Mouse (Mus musculus) myocyte (in vitro differentiated cells): ENCODE results near the gene Oit3. TPM values are rescaled to one million over a fixed set of nuclear protein-coding genes. Genes with fewer than 3 reads are reported as not detected.

Experiments used
- H3K27me3 ChIP-seq: one replicate; pipeline ENCODE4 v1.6.1; 2011; ENCODE audit not compliant: control insufficient read depth, insufficient read depth, insufficient read length
- H3K36me3 ChIP-seq: one replicate; pipeline ENCODE4 v1.6.1; 2011; ENCODE audit not compliant: control insufficient read depth, insufficient read depth
- H3K4me2 ChIP-seq: one replicate; pipeline ENCODE4 v1.6.1; 2011; ENCODE audit warnings: low read depth, control low read depth
- H3K4me3 ChIP-seq: one replicate; pipeline ENCODE4 v1.5.1; 2011; ENCODE audit warnings: mild to moderate bottlenecking, control low read depth, moderate library complexity
- H3K79me2 ChIP-seq: one replicate; pipeline ENCODE4 v1.6.1; 2011; ENCODE audit not compliant: control insufficient read depth, insufficient read depth
- H3ac ChIP-seq: one replicate; pipeline ENCODE4 v1.6.1; 2011; ENCODE audit not compliant: control insufficient read depth, insufficient read length
- CEBPB ChIP-seq: IDR thresholded peaks from 2 replicates; pipeline ENCODE4 v1.6.1; 2011; ENCODE audit warnings: mild to moderate bottlenecking, moderate library complexity; ENCODE audit not compliant: poor library complexity, insufficient read depth, severe bottlenecking
- E2F4 ChIP-seq: IDR thresholded peaks from one replicate; pipeline ENCODE4 v1.6.1; 2011; ENCODE audit warnings: mild to moderate bottlenecking, control low read depth, moderate library complexity; ENCODE audit not compliant: insufficient read depth
- MAX ChIP-seq: IDR thresholded peaks from one replicate; pipeline ENCODE4 v1.6.1; 2011; ENCODE audit warnings: low read depth, mild to moderate bottlenecking, control low read depth
- MYOD1 ChIP-seq, 3 experiments: IDR thresholded peaks; one replicate each; pipeline ENCODE4 v1.6.1; 2011; ENCODE audit warnings: control low read depth in 2 of 3, low read depth in 2 of 3, mild to moderate bottlenecking in 2 of 3, moderate library complexity in 1 of 3; ENCODE audit not compliant: insufficient read length in 2 of 3, control insufficient read depth in 1 of 3
- MYOG ChIP-seq, 3 experiments: IDR thresholded peaks; one replicate each; pipeline ENCODE4 v1.6.1; 2011; ENCODE audit warnings: control low read depth in 2 of 3, low read depth in 2 of 3, mild to moderate bottlenecking in 2 of 3; ENCODE audit not compliant: insufficient read length in 2 of 3, control insufficient read depth in 1 of 3, insufficient read depth in 1 of 3
- POLR2A ChIP-seq: IDR thresholded peaks from one replicate; pipeline ENCODE4 v1.6.1; 2011; ENCODE audit warnings: low read depth, mild to moderate bottlenecking, control low read depth, moderate library complexity; ENCODE audit not compliant: insufficient read length
- POLR2AphosphoS2 ChIP-seq: IDR thresholded peaks from one replicate; pipeline ENCODE4 v1.6.1; 2011; ENCODE audit warnings: low read depth, control low read depth; ENCODE audit not compliant: insufficient read length
- REST ChIP-seq: IDR thresholded peaks from one replicate; pipeline ENCODE4 v1.6.1; 2011; ENCODE audit warnings: mild to moderate bottlenecking, control low read depth, moderate library complexity; ENCODE audit not compliant: insufficient read depth, insufficient read length
- SRF ChIP-seq: IDR thresholded peaks from one replicate; pipeline ENCODE4 v1.6.1; 2011; ENCODE audit warnings: low read depth; ENCODE audit not compliant: control insufficient read depth, insufficient read length
- TCF12 ChIP-seq: IDR thresholded peaks from one replicate; pipeline ENCODE4 v1.6.1; 2011; ENCODE audit warnings: mild to moderate bottlenecking, control low read depth; ENCODE audit not compliant: poor library complexity, insufficient read depth, severe bottlenecking
- TCF3 ChIP-seq: IDR thresholded peaks from one replicate; pipeline ENCODE4 v1.6.1; 2011; ENCODE audit warnings: low read depth, control low read depth; ENCODE audit not compliant: insufficient read length
- USF1 ChIP-seq: IDR thresholded peaks from one replicate; pipeline ENCODE4 v1.6.1; 2011; ENCODE audit warnings: low read depth, mild to moderate bottlenecking, control low read depth, moderate library complexity
- polyA plus RNA-seq: library from polyadenylated mRNA; unstranded; fragments of >200 nt; fragmentation: generic; extraction: Trizol; gene quantifications from one replicate; pipeline ENCODE4 v1.2.1, GENCODE M21; 2012; ENCODE audit warnings: missing spikeins

Gene Oit3
- polyA plus RNA-seq, 1 experiment, result 0.32 TPM

- no peak overlapping the region for H3K4me2 ChIP-seq
- TF ChIP-seq POLR2A (no peak), E2F4 (no peak), TCF3 (no peak), REST (no peak), MYOG (IDR thresholded peaks at IDR 0.05; ENCODE audit: control insufficient read depth in 1 of 3, insufficient read depth in 1 of 3, insufficient read length in 2 of 3, low read depth in 2 of 3) (no peak), MAX (no peak), POLR2AphosphoS2 (no peak), TCF12 (no peak), CEBPB (no peak), MYOD1 (IDR thresholded peaks at IDR 0.05; ENCODE audit: control insufficient read depth in 1 of 3, insufficient read length in 2 of 3, low read depth in 2 of 3) (no peak), USF1 (no peak), SRF (no peak)
Observed at GRCm38 (mm10) chr10:59481381-59481780, 39.8 kb upstream of the Oit3 start.

DNA sequence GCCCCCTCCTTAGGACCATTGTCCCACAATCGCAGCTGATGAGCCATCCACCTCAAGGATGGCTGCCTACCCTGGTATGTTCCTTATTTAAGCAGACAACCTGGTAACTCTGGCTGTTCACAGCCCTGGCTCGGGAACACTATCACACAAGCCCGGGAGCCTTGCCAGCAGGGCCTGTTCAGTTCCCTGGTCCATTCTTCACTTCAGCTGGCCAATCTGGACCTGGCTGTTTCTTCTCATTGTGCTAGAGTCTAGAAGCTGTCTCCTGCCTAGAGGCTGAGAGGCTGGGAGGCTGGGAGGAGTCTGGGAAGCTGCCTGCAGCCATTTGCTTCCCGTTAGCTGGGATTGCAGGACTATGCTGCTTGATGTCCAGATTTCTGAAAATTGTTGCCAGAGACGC lies 28.9 kb upstream of the Oit3 start:
- TF ChIP-seq TCF3 (no peak), POLR2A (no peak), POLR2AphosphoS2 (no peak), REST (no peak)
- H3K4me3 ChIP-seq, result no peak overlapping the region
- no peak overlapping the region for H3K4me2 ChIP-seq
- no peak overlapping the region for H3ac ChIP-seq
- H3K79me2 ChIP-seq, result no peaks in the 10 kb centered on the region
- H3K36me3 ChIP-seq, result peaks cover 7% of the 10 kb centered on the region
- no peaks in the 10 kb centered on the region for H3K27me3 ChIP-seq

More at GRCm38 (mm10) chr10:59481381-59481780, 39.8 kb upstream of the Oit3 start:
- Histone ChIP-seq H3ac (no peak overlapping the region), H3K79me2 (peaks cover 10% of the 10 kb centered on the region), H3K4me3 (no peak overlapping the region), H3K27me3 (no peaks in the 10 kb centered on the region), H3K36me3 (peaks cover 38% of the 10 kb centered on the region)

- Histone ChIP-seq H3K4me3 (no peak overlapping the region), H3K79me2 (no peaks in the 10 kb centered on the region), H3K36me3 (peaks cover 16% of the 10 kb centered on the region), H3K4me2 (no peak overlapping the region), H3K27me3 (no peaks in the 10 kb centered on the region), H3ac (no peak overlapping the region)
- TF ChIP-seq TCF12 (no peak), MYOD1 (IDR thresholded peaks at IDR 0.05; ENCODE audit: control insufficient read depth in 1 of 3, insufficient read length in 2 of 3, low read depth in 2 of 3) (no peak), POLR2AphosphoS2 (peak; percentile 19)
Observed at GRCm38 (mm10) chr10:59467297-59467696, 25.7 kb upstream of the Oit3 start.

DNA sequence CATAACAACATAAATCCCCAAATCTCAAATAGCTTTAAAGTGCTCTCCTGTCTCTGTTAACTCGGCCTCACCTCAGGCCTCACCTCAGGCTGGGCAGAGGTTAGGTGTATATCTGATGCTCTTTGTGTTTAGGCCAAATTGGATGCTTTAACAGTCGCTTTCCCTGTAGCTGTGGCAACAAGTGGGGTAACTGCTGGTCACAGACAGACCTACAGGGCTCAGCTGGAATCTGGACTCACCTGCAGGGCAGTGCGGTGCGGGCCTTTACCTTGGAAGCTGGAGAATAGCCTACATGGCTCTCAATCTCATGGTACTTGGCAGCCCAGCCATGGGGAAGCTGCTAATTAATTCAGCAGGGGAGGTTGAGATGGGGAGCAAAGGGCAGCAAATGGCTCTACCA lies 25.0 kb upstream of the Oit3 start:
- Histone ChIP-seq H3K79me2 (no peaks in the 10 kb centered on the region), H3K4me2 (no peak overlapping the region), H3K27me3 (no peaks in the 10 kb centered on the region), H3K4me3 (no peak overlapping the region), H3K36me3 (peaks cover 19% of the 10 kb centered on the region), H3ac (no peak overlapping the region)
- TF ChIP-seq REST, result no peak
- no peak for TF ChIP-seq TCF3

- Histone ChIP-seq H3ac (no peak overlapping the region), H3K4me2 (no peak overlapping the region), H3K79me2 (no peaks in the 10 kb centered on the region), H3K36me3 (peaks cover 18% of the 10 kb centered on the region), H3K27me3 (no peaks in the 10 kb centered on the region), H3K4me3 (no peak overlapping the region)
- TF ChIP-seq MYOD1 (IDR thresholded peaks at IDR 0.05; ENCODE audit: control insufficient read depth in 1 of 3, insufficient read length in 2 of 3, low read depth in 2 of 3), result no peak
- TF ChIP-seq USF1, result no peak
- TF ChIP-seq POLR2A, result no peak
Observed at GRCm38 (mm10) chr10:59465546-59465945, 24.0 kb upstream of the Oit3 start.

DNA sequence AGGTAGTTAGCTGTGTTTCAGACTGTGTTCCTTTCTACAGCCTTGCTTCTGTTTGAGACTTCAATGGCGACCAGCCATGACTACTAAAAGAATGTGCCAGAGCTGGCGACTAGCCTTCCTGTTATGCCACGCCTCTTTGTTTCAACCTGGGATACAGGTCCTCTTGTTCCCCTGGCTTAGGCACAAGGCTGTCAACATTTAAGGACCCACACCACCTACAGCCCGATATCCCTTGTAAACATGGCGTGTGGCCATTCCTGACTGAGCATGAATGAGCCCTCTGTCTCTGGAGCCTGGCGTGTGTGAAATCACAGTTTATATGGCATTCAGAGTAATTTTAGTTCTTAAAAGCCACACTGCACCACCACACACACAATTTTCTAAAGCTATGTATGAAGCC lies 20.7 kb upstream of the Oit3 start:
- no peak overlapping the region for H3K4me2 ChIP-seq
- H3K4me3 ChIP-seq, result no peak overlapping the region
- no peaks in the 10 kb centered on the region for H3K79me2 ChIP-seq
- TF ChIP-seq CEBPB (no peak), USF1 (no peak), REST (no peak), MAX (no peak), TCF12 (no peak), SRF (no peak), TCF3 (no peak), MYOG (IDR thresholded peaks at IDR 0.05; ENCODE audit: control insufficient read depth in 1 of 3, insufficient read depth in 1 of 3, insufficient read length in 2 of 3, low read depth in 2 of 3) (no peak), E2F4 (no peak), POLR2AphosphoS2 (no peak), POLR2A (no peak), MYOD1 (IDR thresholded peaks at IDR 0.05; ENCODE audit: control insufficient read depth in 1 of 3, insufficient read length in 2 of 3, low read depth in 2 of 3) (no peak)
- no peaks in the 10 kb centered on the region for H3K27me3 ChIP-seq
- H3K36me3 ChIP-seq, result peaks cover 18% of the 10 kb centered on the region
- no peak overlapping the region for H3ac ChIP-seq
